Mouse (Mus musculus) cerebellum, postnatal 36 days (tissue): Measurements from ENCODE around the gene Zdhhc5.

ENCODE experiments used
- DNase-seq, 2 experiments: peaks; one replicate each; pipeline ENCODE4 v3.0.0; 2021 to 2022; ENCODE audit warnings: mixed read lengths in 2 of 2

The Zdhhc5 gene

GRCm38 (mm10) chr2:84638428-84639220, 76.4 kb downstream of the Zdhhc5 start:
- no peak for DNase-seq
